Mouse (Mus musculus) A20 (cell line): ENCODE measurements around the gene Hspb8.
"Not testable (repeated sequence)": the region's sequence is repeated elsewhere in the genome, so short reads cannot be mapped to it uniquely, and the experiment has no call there.

Source experiments
- DNase-seq: peaks from one replicate; pipeline ENCODE4 v3.0.0-alpha.2; 2011; ENCODE audit warnings: low read depth, low spot score

Gene Hspb8

GRCm38 (mm10) chr5:116389856-116390542, 32.7 kb downstream of the Hspb8 start:
- DNase-seq, result no peak

GRCm38 (mm10) chr5:116389321-116389720, 33.3 kb downstream of the Hspb8 start:
- no peak for DNase-seq

- DNase-seq, result no peak
Observed at GRCm38 (mm10) chr5:116387302-116387935, 35.2 kb downstream of the Hspb8 start.

GRCm38 (mm10) chr5:116386020-116386419, 36.6 kb downstream of the Hspb8 start:
- no peak for DNase-seq

GRCm38 (mm10) chr5:116382646-116383045, 40.0 kb downstream of the Hspb8 start:
- not testable (repeated sequence) for DNase-seq

GRCm38 (mm10) chr5:116381726-116382125, 40.9 kb downstream of the Hspb8 start:
- DNase-seq, result no peak

GRCm38 (mm10) chr5:116381217-116381616, 41.4 kb downstream of the Hspb8 start:
- no peak for DNase-seq

GRCm38 (mm10) chr5:116380384-116380783, 42.3 kb downstream of the Hspb8 start:
- no peak for DNase-seq

- DNase-seq, result no peak
Observed at GRCm38 (mm10) chr5:116378872-116379271, 43.8 kb downstream of the Hspb8 start.

- DNase-seq, result no peak
Observed at GRCm38 (mm10) chr5:116367923-116368322, 54.7 kb downstream of the Hspb8 start.

GRCm38 (mm10) chr5:116366889-116367682, 55.6 kb downstream of the Hspb8 start:
- no peak for DNase-seq

- DNase-seq, result no peak
Observed at GRCm38 (mm10) chr5:116361342-116361741, 61.3 kb downstream of the Hspb8 start.

- no peak for DNase-seq
Observed at GRCm38 (mm10) chr5:116360751-116361150, 61.9 kb downstream of the Hspb8 start.
